Mouse (Mus musculus): ENCODE measurements around the gene Foxc2.
A peak's percentile ranks its signal among the peaks of the same experiment; 100 is the strongest.

Foxc2 gene

DNA sequence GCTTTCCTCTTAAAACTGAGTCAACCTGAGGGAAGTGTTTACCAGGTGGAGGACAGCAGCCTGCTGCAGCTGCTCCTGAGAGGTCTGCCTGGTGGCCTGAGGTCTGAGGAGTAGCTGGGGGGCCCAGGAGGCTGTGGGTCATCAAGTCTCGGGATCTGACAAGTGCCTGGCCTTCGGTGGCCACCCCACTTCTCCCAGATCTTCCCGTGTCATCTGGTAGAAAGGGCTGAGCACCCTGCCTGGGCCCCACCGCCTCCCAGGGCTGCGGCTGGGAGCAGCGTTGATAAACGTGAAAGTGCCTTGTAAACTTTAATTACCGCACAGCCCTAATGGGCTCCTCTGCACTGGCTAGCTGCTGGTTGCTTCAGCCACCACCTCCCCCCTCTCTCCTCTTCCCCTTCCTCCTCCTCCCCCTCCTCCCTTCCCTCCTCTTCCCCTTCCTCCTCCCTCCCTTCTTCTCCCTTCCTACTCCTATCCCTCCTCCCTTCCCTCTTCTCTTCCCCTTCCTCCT lies 32.7 kb downstream of the Foxc2 start:
- no peak for DNase-seq (ENCODE audit: low spot score)

DNA sequence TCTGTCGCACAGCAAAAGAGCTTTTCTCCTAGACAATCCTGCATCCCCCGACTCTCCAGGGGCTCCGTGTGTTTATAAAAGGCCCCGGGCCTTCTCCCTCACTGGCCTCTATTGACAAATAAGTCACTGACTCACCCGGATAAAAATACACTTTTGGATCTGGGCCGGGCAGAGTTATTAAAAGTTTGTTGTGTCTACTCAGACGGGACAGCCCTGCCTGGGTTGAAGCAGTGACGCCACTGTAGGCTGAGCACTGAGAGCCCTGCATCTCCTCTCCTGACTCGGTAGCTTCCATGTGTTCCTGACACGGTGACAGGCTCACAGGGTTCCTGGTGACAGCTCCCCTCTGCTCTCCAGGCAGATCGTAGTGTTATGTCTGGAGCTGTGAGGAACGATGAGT lies 36.4 kb downstream of the Foxc2 start:
- DNase-seq (ENCODE audit: low spot score), result no peak

DNA sequence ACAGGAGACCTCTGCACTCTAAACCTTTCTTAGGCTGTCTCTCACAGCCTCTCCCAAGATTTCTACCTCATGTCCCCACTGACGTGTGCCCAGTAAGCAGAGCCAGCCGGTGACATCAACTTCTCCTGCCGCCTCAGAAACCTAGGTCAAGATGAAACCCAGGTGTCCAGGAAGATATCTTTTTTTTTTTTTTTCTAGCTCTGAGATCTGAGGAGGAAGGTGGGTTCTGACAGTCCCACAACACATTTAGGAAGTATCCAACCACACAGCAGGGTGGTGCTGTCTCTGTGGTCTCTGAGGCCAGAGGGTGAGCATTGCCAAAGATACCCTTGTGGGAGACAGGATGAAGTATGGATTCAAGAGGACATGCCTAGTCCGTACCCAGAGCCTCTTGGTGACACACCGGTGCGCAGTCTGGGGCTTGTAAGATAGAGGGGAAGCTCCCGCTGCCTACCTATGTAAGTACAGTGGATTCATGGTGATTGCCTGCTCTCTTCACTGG lies 41.1 kb downstream of the Foxc2 start:
- DNase-seq (ENCODE audit: low spot score), result no peak

DNA sequence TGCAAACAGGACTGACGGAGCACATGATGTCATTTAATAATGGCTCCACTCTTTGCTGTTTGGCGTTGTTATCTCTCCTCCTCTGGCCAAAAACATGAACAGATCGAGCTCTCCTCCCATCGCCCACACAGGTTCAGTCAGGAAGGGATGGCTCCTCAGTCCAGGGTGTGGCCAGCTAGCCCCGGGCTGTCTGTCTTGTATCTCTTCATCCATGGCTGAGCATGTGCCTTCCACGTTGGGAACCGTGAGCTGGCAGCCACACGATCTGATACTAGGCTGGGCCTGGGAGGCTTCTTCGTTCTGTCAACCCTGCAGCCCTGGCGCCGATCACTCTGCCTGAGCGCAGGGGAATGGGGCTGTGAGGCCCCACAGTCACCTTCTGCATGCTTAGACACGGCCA lies 42.8 kb downstream of the Foxc2 start:
- DNase-seq (ENCODE audit: low spot score), result peak; percentile 83

DNA sequence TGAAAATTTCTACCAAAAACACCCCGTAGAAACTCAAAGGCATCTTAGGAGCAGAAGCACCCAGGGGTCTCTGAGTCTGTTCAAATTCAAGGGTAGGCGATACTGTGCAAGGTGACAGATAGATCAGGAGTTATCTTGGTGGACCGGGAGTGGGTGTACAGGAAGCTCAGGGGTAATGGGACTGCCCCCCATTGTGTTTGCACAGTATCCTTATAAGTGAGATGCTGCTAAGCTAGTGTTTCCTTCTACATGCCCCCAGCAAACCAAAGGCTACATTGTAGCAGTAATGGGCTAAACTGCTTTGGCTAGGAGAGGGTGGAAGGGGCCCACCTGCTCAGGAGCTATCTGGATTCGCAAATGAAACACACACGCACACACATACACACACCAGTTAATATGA lies 45.5 kb downstream of the Foxc2 start:
- DNase-seq (ENCODE audit: low spot score), result no peak

DNA sequence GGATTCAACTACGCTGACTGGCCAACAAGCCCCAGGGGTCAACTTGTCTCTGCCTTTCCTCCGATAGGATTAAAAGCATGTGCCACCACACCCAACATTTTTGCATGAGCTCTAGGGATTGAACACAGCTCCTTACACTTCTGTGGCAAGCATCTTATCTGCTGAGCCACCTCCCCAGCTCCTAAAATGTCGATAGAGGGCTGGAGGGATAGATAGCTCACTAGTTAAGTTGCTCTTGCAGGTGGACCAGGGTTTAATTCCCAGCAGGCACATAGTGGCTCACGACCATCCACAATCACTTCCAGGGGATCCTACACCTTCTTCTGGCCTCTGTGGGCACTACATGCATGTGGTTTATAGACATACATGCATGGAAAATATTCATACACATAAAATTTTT lies 46.4 kb downstream of the Foxc2 start:
- no peak for DNase-seq (ENCODE audit: low spot score)

DNA sequence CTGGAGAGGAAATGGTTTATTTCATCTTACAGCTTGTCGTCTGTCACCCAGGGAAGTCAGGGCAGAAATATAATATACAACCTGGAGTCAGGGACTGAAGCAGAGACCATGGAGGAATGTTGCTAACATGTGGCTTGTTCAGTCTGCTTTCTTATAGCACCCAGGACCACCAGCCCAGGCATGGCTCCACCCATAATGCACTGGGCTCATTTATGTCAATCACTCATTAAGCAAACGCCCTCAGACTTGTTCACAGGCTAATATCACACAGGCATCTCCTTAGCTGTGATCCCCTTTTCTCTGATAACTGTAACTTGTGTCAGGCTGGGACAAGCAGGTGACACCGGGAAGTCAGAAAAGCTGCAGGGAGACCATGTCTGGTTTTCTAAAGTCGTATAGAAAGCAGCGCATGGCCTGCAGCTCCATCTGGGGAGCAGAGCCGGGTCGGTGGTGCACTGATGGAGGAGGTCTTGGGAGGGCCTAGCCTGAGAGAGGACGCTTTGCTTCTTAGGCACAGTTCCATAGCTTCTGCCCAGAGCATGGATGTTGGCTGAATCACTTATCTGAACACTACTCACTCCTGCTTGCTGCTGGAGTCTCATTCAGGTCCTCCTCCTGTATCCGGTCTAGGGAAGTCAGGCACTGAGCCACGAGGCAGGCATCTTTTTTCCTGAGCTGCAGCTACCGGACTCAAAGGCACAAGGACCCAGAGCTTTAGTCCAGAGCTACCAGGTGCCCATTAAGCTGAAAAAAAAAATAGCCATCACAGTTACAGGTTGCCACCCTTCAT lies 47.1 kb downstream of the Foxc2 start:
- DNase-seq (ENCODE audit: low spot score), result peak; percentile 63

DNA sequence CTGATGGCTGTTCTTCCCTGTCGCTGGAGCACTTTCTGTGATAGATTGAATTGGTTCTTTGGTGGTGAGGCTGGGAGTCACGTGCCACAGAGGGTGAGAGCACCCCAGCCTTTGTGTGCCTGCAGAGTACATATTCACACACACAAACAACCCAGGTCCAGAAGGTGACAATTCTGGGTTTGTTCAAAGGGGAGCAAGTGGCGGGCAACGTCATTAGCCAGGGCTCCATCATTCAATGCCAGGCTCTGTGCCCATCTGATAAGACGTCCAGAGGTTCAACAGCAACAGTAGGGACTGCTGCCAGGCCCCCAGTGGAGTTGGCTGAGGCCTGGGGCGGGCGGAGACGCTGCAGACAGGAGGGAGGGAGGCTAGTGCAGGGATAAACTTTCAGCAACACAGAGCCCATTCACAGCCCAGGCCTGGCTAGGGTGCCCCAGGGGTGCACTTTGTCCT lies 48.1 kb downstream of the Foxc2 start:
- peak; percentile 95 for DNase-seq (ENCODE audit: low spot score)

DNA sequence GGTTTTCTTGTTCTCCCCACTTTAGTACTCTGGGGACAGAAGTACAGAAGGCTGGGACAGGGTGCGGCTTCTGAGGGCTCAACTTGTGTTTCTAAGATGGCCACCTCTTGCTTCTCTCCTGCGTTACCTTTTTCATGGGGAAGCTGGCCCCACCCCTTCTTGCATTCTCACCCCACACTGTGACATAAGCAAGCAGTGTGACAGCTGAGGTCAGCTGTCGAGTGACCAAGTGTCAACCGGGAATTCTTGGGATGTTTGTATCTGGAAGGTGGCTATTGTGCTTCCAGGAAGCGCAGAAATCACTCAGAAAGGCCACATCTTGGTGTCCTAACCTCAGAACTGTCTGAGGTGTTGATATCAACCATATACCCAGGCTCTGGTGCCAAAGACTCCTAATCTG lies 52.1 kb downstream of the Foxc2 start:
- no peak for DNase-seq (ENCODE audit: low spot score)

Data from MN1 (cell line).